Mouse (Mus musculus): ENCODE measurements around the gene Ccs.
A peak's percentile ranks its signal among the peaks of the same experiment; 100 is the strongest.

DNA sequence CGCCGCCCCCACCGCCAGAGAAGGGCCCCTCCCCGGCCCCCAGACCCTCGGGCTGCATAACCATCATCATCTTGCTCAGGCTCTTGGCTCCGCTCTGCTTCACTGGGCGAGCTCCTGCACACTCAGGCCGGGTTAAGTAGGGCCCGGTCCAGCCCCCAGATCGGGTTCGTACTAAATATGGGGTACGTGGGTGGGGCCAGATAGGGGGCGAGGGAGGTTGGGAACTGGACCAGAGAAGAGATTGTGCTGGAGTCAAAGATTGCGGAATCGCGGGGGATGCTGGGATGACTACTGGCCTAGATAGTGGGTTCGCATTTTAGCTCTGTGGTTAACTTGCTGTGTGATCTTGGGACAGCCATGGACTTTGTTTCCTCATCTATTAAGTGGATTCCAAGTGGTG lies 38.7 kb upstream of the Ccs start, which contains the start of gene Actn3:
- TF ChIP-seq CTCF (IDR thresholded peaks at IDR 0.05; ENCODE audit: borderline replicate concordance, insufficient read depth, low read length) = no peak
- TF ChIP-seq POLR2A (IDR thresholded peaks at IDR 0.05; ENCODE audit: low read depth, low read length) = 0 out of 2 replicates have a peak, but pooled peaks have one; percentile 51

All from embryonic fibroblast, embryonic 13.5 days (primary cell).